Mouse (Mus musculus): ENCODE results near the gene Caskin2.

- no peak for TF ChIP-seq POLR2A (IDR thresholded peaks at IDR 0.05; ENCODE audit: low read depth, low read length)
- TF ChIP-seq CTCF (IDR thresholded peaks at IDR 0.05; ENCODE audit: extremely low read depth, insufficient read length, insufficient replicate concordance, low read depth, low read length): no peak
Observed at GRCm38 (mm10) chr11:115819915-115820623, 6.6 kb upstream of the Caskin2 start.

Data from small intestine, adult 2 months (tissue).